Mouse (Mus musculus): ENCODE measurements around the gene Cyct. TPM values are rescaled to one million over a fixed set of nuclear protein-coding genes. Genes with fewer than 3 reads are reported as not detected.

Gene Cyct
- total and polyA plus RNA-seq, 3 experiments = 0.33 TPM; not detected in 2

GRCm38 (mm10) chr2:76405596-76406150, 45.4 kb upstream of the Cyct start:
- no peak for DNase-seq (ENCODE audit: low read depth, low spot score)
- Histone ChIP-seq H3K9me3 (replicated peaks; ENCODE audit: insufficient read depth, low read length) (no peaks in the 10 kb centered on the region), H3K27me3 (ENCODE audit: control insufficient read depth in 1 of 2, insufficient read depth in 2 of 2, low read length in 2 of 2) (no peaks in the 10 kb centered on the region; a peak in 1 of 4 replicates), H3K79me2 (ENCODE audit: control insufficient read depth, insufficient read depth, low read length, poor library complexity) (no peaks in the 10 kb centered on the region), H3K36me3 (ENCODE audit: control insufficient read depth in 1 of 2, insufficient read depth in 2 of 2, low read length in 2 of 2) (no peaks in the 10 kb centered on the region), H3K4me3 (ENCODE audit: control insufficient read depth in 1 of 2, insufficient read depth in 1 of 2, low read depth in 2 of 2, low read length in 2 of 2) (no peak overlapping the region), H3K27ac (ENCODE audit: control insufficient read depth, low read depth, low read length) (no peak overlapping the region), H3K4me1 (ENCODE audit: control insufficient read depth in 1 of 2, insufficient read depth in 2 of 2, low read length in 2 of 2) (no peaks in the 10 kb centered on the region), H3K9ac (ENCODE audit: control insufficient read depth, low read depth, low read length, poor library complexity, severe bottlenecking) (no peak overlapping the region)
- TF ChIP-seq EP300 (IDR thresholded peaks at IDR 0.05; ENCODE audit: low read depth in 1 of 2, low read length in 2 of 2) = no peak

DNA sequence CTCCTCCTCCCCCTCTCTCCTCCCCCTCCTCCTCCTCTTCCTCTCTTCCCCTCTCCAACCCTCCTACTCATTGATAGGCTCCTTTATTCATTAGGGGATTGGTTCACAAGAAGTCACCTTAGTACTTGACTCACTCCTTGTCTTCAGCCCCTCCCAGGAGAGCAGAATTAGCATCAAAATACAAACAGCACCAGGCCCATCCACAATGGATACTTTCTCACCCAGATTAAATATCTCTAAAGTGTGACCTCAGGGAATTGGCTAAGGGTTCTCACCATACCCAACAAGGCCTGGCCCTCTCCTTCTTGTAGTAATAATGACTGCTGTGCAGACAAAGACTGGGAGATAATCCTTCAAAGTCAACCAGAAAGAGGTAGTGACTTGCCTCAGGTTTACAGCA, 39.9 kb upstream of the Cyct start:
- TF ChIP-seq CHD2 (IDR thresholded peaks at IDR 0.05; ENCODE audit: low read length) (no peak), TAL1 (IDR thresholded peaks at IDR 0.05; ENCODE audit: low read length) (no peak), UBTF (IDR thresholded peaks at IDR 0.05; ENCODE audit: borderline replicate concordance, insufficient read depth, low read depth, low read length) (no peak), ELF1 (IDR thresholded peaks at IDR 0.05; ENCODE audit: low read depth, low read length) (no peak), GABPA (IDR thresholded peaks at IDR 0.05; ENCODE audit: low read depth, low read length) (no peak), GATA1 (IDR thresholded peaks at IDR 0.05; ENCODE audit: low read depth, low read length) (no peak)
- Histone ChIP-seq H3K4me3 (ENCODE audit: control insufficient read depth in 1 of 2, insufficient read depth in 1 of 2, low read depth in 2 of 2, low read length in 2 of 2) (no peak overlapping the region), H3K27me3 (ENCODE audit: control insufficient read depth in 1 of 2, insufficient read depth in 2 of 2, low read length in 2 of 2) (no peaks in the 10 kb centered on the region; a peak in 3 of 4 replicates), H3K9ac (ENCODE audit: control insufficient read depth, low read depth, low read length, poor library complexity, severe bottlenecking) (no peak overlapping the region), H3K4me1 (ENCODE audit: control insufficient read depth in 1 of 2, insufficient read depth in 2 of 2, low read length in 2 of 2) (no peaks in the 10 kb centered on the region), H3K9me3 (replicated peaks; ENCODE audit: insufficient read depth, low read length) (no peaks in the 10 kb centered on the region), H3K79me2 (ENCODE audit: control insufficient read depth, insufficient read depth, low read length, poor library complexity) (no peaks in the 10 kb centered on the region), H3K27ac (ENCODE audit: control insufficient read depth, low read depth, low read length) (no peak overlapping the region), H3K36me3 (ENCODE audit: control insufficient read depth in 1 of 2, insufficient read depth in 2 of 2, low read length in 2 of 2) (no peaks in the 10 kb centered on the region)
- DNase-seq (ENCODE audit: low read depth, low spot score) = no peak

GRCm38 (mm10) chr2:76386531-76386930, 26.3 kb upstream of the Cyct start:
- no peaks in the 10 kb centered on the region for H3K4me1 ChIP-seq (ENCODE audit: control insufficient read depth in 1 of 2, insufficient read depth in 2 of 2, low read length in 2 of 2)
- H3K4me3 ChIP-seq (ENCODE audit: control insufficient read depth in 1 of 2, insufficient read depth in 1 of 2, low read depth in 2 of 2, low read length in 2 of 2) = no peak overlapping the region
- H3K27ac ChIP-seq (ENCODE audit: control insufficient read depth, low read depth, low read length) = no peak overlapping the region
- H3K27me3 ChIP-seq (ENCODE audit: control insufficient read depth in 1 of 2, insufficient read depth in 2 of 2, low read length in 2 of 2) = no peaks in the 10 kb centered on the region
- H3K36me3 ChIP-seq (ENCODE audit: control insufficient read depth in 1 of 2, insufficient read depth in 2 of 2, low read length in 2 of 2) = peaks cover 0 to 11% of the 10 kb centered on the region in 2 experiments; a peak in 2 of 4 replicates
- no peak for TF ChIP-seq CTCF (IDR thresholded peaks at IDR 0.05 in 2 of 3, conservative IDR thresholded peaks at IDR 0.05 in 1 of 3; ENCODE audit: control insufficient read depth in 1 of 3, insufficient read depth in 1 of 3, low read depth in 2 of 3, low read length in 3 of 3, poor library complexity in 1 of 3, severe bottlenecking in 1 of 3)
- no peak for TF ChIP-seq MAX (IDR thresholded peaks at IDR 0.05; ENCODE audit: low read length)
- no peak for TF ChIP-seq ETS1 (IDR thresholded peaks at IDR 0.05; ENCODE audit: low read depth, low read length)
- TF ChIP-seq RAD21 (IDR thresholded peaks at IDR 0.05; ENCODE audit: low read depth, low read length) = no peak
- no peak for TF ChIP-seq CHD1 (IDR thresholded peaks at IDR 0.05; ENCODE audit: low read depth, low read length)
- TF ChIP-seq TCF12 (IDR thresholded peaks at IDR 0.05; ENCODE audit: low read depth, low read length) = no peak
- no peak for DNase-seq (ENCODE audit: low read depth, low spot score)
- no peaks in the 10 kb centered on the region for H3K9me3 ChIP-seq (replicated peaks; ENCODE audit: insufficient read depth, low read length)
- no peak overlapping the region for H3K9ac ChIP-seq (ENCODE audit: control insufficient read depth, low read depth, low read length, poor library complexity, severe bottlenecking)
- H3K79me2 ChIP-seq (ENCODE audit: control insufficient read depth, insufficient read depth, low read length, poor library complexity) = no peaks in the 10 kb centered on the region
